Mouse (Mus musculus): ENCODE results near the gene Rpsa. TPM values are rescaled to one million over a fixed set of nuclear protein-coding genes. Genes with fewer than 3 reads are reported as not detected.

Rpsa gene
- total RNA-seq, 2 experiments from 2014 or later = 505 to 517 TPM

DNA sequence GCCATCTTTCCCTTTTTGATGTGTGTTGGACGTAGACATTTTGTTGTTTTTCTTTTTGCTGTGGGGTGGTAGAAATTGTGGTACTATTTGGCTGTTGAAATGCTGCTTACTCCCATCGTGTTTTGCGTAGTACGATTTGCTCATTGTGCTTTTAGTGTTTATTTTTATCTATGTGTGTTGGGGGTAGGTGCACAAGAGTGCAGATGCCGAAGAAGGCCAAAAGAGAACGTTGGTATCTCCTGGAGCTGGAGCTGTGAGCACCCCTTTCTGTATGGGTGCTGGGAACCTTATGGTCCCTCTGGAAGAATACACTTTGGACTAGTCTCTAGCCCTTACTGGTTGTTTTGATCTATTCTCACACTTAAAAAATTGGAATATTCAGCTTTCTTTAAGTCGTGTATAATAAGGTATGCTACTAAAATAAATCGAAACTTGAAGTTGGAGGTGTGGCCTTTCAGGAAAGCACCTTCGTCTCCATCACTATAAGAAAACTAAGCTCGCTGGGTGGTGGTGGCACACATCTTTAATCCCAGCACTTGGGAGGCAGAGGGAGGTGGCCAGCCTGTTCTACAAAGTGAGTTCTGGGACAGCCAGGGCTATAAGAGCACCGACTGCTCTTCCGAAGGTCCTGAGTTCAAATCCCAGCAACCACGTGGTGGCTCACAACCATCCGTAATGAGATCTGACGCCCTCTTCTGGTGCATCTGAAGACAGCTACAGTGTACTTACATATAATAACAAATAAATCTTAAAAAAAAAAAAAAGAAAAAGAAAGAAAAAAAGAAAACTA lies 16.1 kb upstream of the Rpsa start:
- no peak for DNase-seq (ENCODE audit: low spot score in 2 of 2)
- intact Hi-C loops (cut with DNase I) = no loop called here

DNA sequence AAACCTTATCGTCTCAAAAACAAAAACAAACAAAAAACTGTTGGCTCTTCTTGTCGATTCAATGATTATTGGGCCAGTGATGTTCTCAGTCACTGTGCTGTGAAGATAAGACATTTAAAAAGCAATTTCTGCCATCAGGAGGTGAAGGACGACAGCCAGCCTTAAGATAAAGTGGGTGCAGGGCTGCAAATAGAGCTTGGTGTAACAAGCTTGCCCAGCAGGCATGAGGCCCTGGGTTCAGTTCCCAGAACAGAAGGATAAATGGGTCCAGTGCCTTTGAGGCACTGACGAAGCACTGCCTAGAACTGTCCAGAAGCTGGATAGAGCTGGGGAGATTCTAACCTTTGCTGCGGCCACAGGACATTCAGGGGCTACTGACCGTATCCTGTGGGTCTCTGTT lies 15.0 kb upstream of the Rpsa start:
- no peak for DNase-seq (ENCODE audit: low spot score in 2 of 2)
- intact Hi-C loops (cut with DNase I) = no loop called here

GRCm38 (mm10) chr9:120113456-120113855 lies 14.0 kb upstream of the Rpsa start:
- DNase-seq (ENCODE audit: low spot score in 2 of 2) = no peak
- intact Hi-C loops (cut with DNase I) = no loop called here

GRCm38 (mm10) chr9:120114051-120114788 lies 13.3 kb upstream of the Rpsa start:
- no peak for DNase-seq (ENCODE audit: low spot score in 2 of 2)
- intact Hi-C loops (cut with DNase I) = no loop called here

DNA sequence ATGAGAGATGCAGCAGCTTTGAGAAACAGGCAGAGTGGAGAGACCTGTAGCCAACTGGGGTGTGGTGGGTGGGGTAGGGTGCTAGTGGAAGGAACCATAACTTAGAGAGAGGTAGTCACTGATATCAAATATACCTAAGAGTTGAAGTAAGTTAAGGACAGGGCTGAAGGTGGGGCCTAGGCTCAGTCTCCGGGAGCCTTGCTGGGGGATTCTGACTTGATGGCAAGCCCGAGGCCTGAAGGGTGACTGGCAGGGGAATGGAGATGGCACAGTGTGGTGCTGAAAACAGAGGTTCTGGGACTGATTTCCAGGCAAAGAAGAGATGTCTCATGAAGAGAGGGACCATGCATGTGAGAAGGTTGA lies 12.7 kb upstream of the Rpsa start:
- intact Hi-C loops (cut with DNase I) = no loop called here
- no peak for DNase-seq (ENCODE audit: low spot score in 2 of 2)

GRCm38 (mm10) chr9:120115580-120115979 lies 11.9 kb upstream of the Rpsa start:
- DNase-seq (ENCODE audit: low spot score in 2 of 2) = no peak
- intact Hi-C loops (cut with DNase I) = no loop called here

- intact Hi-C loops (cut with DNase I) = no loop called here
- no peak for DNase-seq (ENCODE audit: low spot score in 2 of 2)
Observed at GRCm38 (mm10) chr9:120116184-120116624, 11.3 kb upstream of the Rpsa start.

- intact Hi-C loops (cut with DNase I) = no loop called here
- DNase-seq (ENCODE audit: low spot score in 2 of 2) = no peak
Observed at GRCm38 (mm10) chr9:120118212-120118611, 9.3 kb upstream of the Rpsa start.

- no peak for DNase-seq (ENCODE audit: low spot score in 2 of 2)
- intact Hi-C loops (cut with DNase I) = no loop called here
Observed at GRCm38 (mm10) chr9:120120503-120120902, 7.0 kb upstream of the Rpsa start.

DNA sequence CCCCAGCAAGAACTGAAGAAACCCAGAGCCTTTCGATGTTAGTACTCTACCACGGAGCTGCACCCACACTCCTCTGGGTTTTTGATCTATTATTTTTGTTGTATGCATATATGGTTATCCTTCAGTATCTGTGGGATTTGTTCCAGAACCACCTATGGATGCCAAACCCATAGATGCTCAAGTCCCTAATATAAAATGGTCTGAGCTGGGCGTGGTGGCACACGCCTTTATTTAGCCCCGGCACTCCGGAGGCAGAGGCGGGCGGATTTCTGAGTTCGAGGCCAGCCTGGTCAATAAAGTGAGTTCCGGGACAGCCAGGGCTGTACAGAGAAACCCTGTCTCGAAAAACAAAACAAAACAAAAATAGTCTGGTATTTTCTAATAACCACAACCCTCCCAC lies 621 bp upstream of the Rpsa start:
- intact Hi-C loops (cut with DNase I) = no loop called here
- no peak for DNase-seq (ENCODE audit: low spot score in 2 of 2)

GRCm38 (mm10) chr9:120129276-120129675 lies 1.8 kb downstream of the Rpsa start:
- DNase-seq (ENCODE audit: low spot score in 2 of 2) = no peak
- intact Hi-C loops (cut with DNase I) = no loop called here

GRCm38 (mm10) chr9:120131784-120132288 lies 4.3 kb downstream of the Rpsa start:
- DNase-seq (ENCODE audit: low spot score in 2 of 2) = no peak
- intact Hi-C loops (cut with DNase I) = no loop called here

DNA sequence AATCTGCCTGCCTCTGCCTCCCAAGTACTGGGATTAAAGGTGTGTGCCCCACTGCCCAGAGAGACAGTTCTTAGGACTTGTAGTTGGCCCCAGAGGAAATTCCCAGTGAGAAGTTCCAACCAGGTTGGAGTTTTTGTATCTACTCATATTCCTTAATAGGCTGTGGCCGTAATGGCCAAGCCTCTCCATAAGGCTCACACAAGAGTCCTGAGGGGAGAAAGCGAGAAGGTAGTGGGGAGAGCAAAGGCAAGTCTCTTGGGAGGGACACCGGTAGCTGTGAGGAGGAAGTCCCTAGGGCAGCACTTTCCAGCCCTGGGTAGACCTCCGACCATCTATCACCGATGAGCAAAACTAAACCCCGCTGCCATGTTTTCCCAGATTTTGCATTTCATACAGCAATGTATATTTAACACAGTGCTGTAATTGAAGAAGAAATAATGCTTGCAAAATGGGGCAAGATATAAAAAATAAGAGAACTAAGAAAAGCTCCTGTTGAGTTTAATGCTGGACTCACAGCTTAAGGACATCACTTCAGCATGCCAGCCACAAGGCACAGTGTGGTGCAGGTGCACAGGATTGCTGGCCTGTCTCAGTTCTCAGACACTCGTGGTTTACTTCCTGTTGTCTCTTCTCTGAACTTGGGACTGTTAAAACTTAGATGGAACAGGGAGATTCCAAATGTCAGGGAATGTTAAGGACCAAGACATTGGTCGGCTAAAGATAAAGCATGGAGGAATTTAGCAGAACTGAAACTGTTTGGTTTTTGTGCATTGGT lies 5.7 kb downstream of the Rpsa start:
- intact Hi-C loops (cut with DNase I) = no loop called here
- no peak for DNase-seq (ENCODE audit: low spot score in 2 of 2)

GRCm38 (mm10) chr9:120133755-120134475 lies 6.4 kb downstream of the Rpsa start:
- no peak for DNase-seq (ENCODE audit: low spot score in 2 of 2)
- intact Hi-C loops (cut with DNase I) = no loop called here

DNA sequence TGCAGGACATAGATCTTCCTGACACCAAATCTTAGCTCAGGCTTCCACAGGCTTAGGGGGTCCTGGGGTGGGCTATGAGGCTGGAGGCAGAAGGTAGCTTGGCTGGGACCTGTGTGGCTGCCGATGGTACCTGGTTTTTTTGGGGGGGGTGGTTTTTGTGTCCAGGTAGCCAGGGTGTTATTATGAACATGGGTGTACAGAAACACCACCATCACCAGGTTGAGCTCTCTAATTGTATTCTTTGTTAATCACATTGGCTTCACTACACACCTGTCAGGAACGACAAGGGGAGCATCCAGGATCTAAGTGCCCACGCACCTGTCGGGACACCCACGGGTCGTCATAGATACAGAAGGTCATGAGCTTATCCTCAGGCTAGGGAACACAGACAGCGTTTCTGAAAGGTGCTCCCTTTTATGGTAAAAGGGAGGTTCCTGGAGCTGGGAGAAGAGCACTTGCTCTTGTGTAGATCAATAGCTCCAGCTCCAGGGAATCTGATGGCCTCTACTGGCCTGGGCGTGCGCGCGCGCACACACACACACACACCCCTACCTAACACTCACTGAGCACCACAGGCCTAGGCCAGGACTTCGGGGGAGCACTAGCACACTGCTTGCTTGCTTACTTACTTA lies 7.2 kb downstream of the Rpsa start:
- intact Hi-C loops (cut with DNase I) = no loop called here
- DNase-seq (ENCODE audit: low spot score in 2 of 2) = no peak

GRCm38 (mm10) chr9:120135454-120135853 lies 8.0 kb downstream of the Rpsa start:
- no peak for DNase-seq (ENCODE audit: low spot score in 2 of 2)
- intact Hi-C loops (cut with DNase I) = no loop called here

DNA sequence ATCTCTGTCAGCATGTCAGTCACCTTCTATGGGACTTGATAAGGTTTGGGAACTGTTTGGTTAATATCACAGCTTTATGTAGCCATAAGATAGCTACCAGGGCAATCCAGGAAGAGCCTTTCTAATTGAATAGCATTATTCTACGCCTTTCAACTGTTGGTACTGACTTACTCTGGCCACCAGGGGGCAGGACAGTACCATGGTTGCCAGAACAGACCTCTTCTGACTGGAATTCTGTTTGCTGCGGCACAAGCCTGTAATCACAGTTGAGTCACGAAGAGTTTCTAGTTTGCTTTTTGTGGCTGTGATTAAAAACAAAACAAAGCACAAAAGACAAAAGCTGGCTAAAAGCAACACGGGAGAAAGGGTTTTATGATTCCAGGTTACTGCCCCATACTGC lies 13.2 kb downstream of the Rpsa start:
- DNase-seq (ENCODE audit: low spot score in 2 of 2) = peak; percentile 83 to 88
- intact Hi-C loops (cut with DNase I) = loop anchor here (1.0 to 5.0 kb wide), 3 partner anchors 31 to 357 kb away; no protein-coding TSS in a partner anchor

DNA sequence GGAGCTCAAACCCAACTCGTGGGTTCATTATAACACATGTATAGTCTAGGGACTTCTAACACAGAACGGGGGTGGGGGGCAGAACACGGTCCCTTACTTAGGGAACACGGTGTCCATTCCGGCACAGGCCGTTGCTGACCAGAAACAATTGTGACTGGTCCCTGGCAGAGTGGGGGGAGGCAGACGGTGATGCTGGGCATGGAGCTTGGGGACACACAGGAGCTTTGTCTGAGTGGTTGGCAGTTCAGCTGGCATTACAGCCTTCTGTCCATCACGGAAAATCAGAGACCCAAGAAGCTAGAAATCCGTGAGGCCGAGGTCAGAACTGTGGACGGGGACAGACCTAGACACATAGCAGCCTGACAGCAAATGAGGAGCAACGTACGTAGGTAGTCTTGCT lies 17.0 kb downstream of the Rpsa start:
- intact Hi-C loops (cut with DNase I) = loop anchor here (5.0 kb wide), 2 partner anchors 283 to 353 kb away; no protein-coding TSS in a partner anchor
- DNase-seq (ENCODE audit: low spot score in 2 of 2) = no peak
